Mouse (Mus musculus): ENCODE results near the gene Pfdn6. TPM values are rescaled to one million over a fixed set of nuclear protein-coding genes. Genes with fewer than 3 reads are reported as not detected.

The Pfdn6 gene
- polyA plus RNA-seq (2012; rRNA removed; ENCODE audit: low replicate concordance): 29.4 and 29.5 TPM in 2 replicates

GRCm38 (mm10) chr17:33940206-33940805 is at the start of gene Pfdn6, which contains the start of gene Wdr46:
Pfdn6 (minus strand) TSS chr17:33940343.
Wdr46 (plus strand) TSS chr17:33940660.

GRCm38 (mm10) chr17:33955555-33956214 is 15.5 kb upstream of the Pfdn6 start, which contains the start of the genes Vps52 and Rps18:
Vps52 (plus strand) TSS chr17:33955812.
Rps18 (minus strand) TSS chr17:33956001.

GRCm38 (mm10) chr17:33951021-33951946 is 11.1 kb upstream of the Pfdn6 start, which contains the start of gene B3galt4:
B3galt4 (minus strand) TSS chr17:33951488.

GRCm38 (mm10) chr17:33929371-33930279 is 10.5 kb downstream of the Pfdn6 start, which contains the start of gene Rgl2:
Rgl2 (plus strand) TSS chr17:33929543.

GRCm38 (mm10) chr17:33915671-33916250 is 24.4 kb downstream of the Pfdn6 start, which contains the start of the genes Tapbp and Zbtb22:
Tapbp (plus strand) TSS chr17:33915899.
Zbtb22 (plus strand) TSS chr17:33915904.

GRCm38 (mm10) chr17:33909077-33909868 is 30.9 kb downstream of the Pfdn6 start, which contains the start of gene Daxx:
Daxx (plus strand) TSS chr17:33909414.

GRCm38 (mm10) chr17:33904835-33905234 is 35.3 kb downstream of the Pfdn6 start, which contains the start of gene Platr17:
Platr17 (plus strand) TSS chr17:33905135.

GRCm38 (mm10) chr17:33890533-33891059 is 49.5 kb downstream of the Pfdn6 start, which contains the start of gene Kifc1:
Kifc1 (minus strand) TSS chr17:33890661.

Other genes starting within 250 kb of the Pfdn6 start
- 134 and 205 TPM in 2 replicates for gene March2, start 221.7 kb downstream of the Pfdn6 start, polyA plus RNA-seq (2012; rRNA removed; ENCODE audit: low replicate concordance)
- gene Rab11b, start 179.8 kb downstream of the Pfdn6 start, polyA plus RNA-seq (2012; rRNA removed; ENCODE audit: low replicate concordance): 367 and 417 TPM in 2 replicates
- gene Angptl4, start 158.5 kb downstream of the Pfdn6 start, polyA plus RNA-seq (2012; rRNA removed; ENCODE audit: low replicate concordance): 131 and 603 TPM in 2 replicates
- gene Kank3, start 129.8 kb downstream of the Pfdn6 start, polyA plus RNA-seq (2012; rRNA removed; ENCODE audit: low replicate concordance): 124 and 438 TPM in 2 replicates
- 443 and 1,172 TPM in 2 replicates for gene Rps28, start 115.8 kb downstream of the Pfdn6 start, polyA plus RNA-seq (2012; rRNA removed; ENCODE audit: low replicate concordance)
- 619 and 635 TPM in 2 replicates for gene Ndufa7, start 115.8 kb downstream of the Pfdn6 start, polyA plus RNA-seq (2012; rRNA removed; ENCODE audit: low replicate concordance)
- 142 and 168 TPM in 2 replicates for gene Cd320, start 97.3 kb downstream of the Pfdn6 start, polyA plus RNA-seq (2012; rRNA removed; ENCODE audit: low replicate concordance)
- gene Gm7029, start 66.5 kb downstream of the Pfdn6 start, polyA plus RNA-seq (2012; rRNA removed; ENCODE audit: low replicate concordance): not detected in 2 replicates
- 1.6 and 9.5 TPM in 2 replicates for gene Kifc1, start 49.7 kb downstream of the Pfdn6 start, polyA plus RNA-seq (2012; rRNA removed; ENCODE audit: low replicate concordance)
- 0.22 and 0.39 TPM in 2 replicates for gene Platr17, start 35.2 kb downstream of the Pfdn6 start, polyA plus RNA-seq (2012; rRNA removed; ENCODE audit: low replicate concordance)
- 47.5 and 58.9 TPM in 2 replicates for gene Daxx, start 30.9 kb downstream of the Pfdn6 start, polyA plus RNA-seq (2012; rRNA removed; ENCODE audit: low replicate concordance)
- gene Tapbp, start 24.4 kb downstream of the Pfdn6 start, polyA plus RNA-seq (2012; rRNA removed; ENCODE audit: low replicate concordance): 206 and 319 TPM in 2 replicates
- gene Zbtb22, start 24.4 kb downstream of the Pfdn6 start, polyA plus RNA-seq (2012; rRNA removed; ENCODE audit: low replicate concordance): 42.7 and 55.1 TPM in 2 replicates
- 157 and 179 TPM in 2 replicates for gene Rgl2, start 10.8 kb downstream of the Pfdn6 start, polyA plus RNA-seq (2012; rRNA removed; ENCODE audit: low replicate concordance)
- 15.8 and 36.0 TPM in 2 replicates for gene Wdr46, start 317 bp upstream of the Pfdn6 start, polyA plus RNA-seq (2012; rRNA removed; ENCODE audit: low replicate concordance)
- gene B3galt4, start 11.1 kb upstream of the Pfdn6 start, polyA plus RNA-seq (2012; rRNA removed; ENCODE audit: low replicate concordance): 6.6 and 9.0 TPM in 2 replicates
- gene Vps52, start 15.5 kb upstream of the Pfdn6 start, polyA plus RNA-seq (2012; rRNA removed; ENCODE audit: low replicate concordance): 65.8 and 76.5 TPM in 2 replicates
- gene Rps18, start 15.7 kb upstream of the Pfdn6 start, polyA plus RNA-seq (2012; rRNA removed; ENCODE audit: low replicate concordance): 464 and 878 TPM in 2 replicates
- gene H2-K1, start 60.0 kb upstream of the Pfdn6 start, polyA plus RNA-seq (2012; rRNA removed; ENCODE audit: low replicate concordance): 3,046 and 5,899 TPM in 2 replicates
- gene Ring1, start 84.3 kb upstream of the Pfdn6 start, polyA plus RNA-seq (2012; rRNA removed; ENCODE audit: low replicate concordance): 31.6 and 54.8 TPM in 2 replicates
- gene H2-Ke6, start 87.7 kb upstream of the Pfdn6 start, polyA plus RNA-seq (2012; rRNA removed; ENCODE audit: low replicate concordance): 86.6 and 99.6 TPM in 2 replicates
- gene Slc39a7, start 91.3 kb upstream of the Pfdn6 start, polyA plus RNA-seq (2012; rRNA removed; ENCODE audit: low replicate concordance): 134 and 217 TPM in 2 replicates
- gene Rxrb, start 91.5 kb upstream of the Pfdn6 start, polyA plus RNA-seq (2012; rRNA removed; ENCODE audit: low replicate concordance): 48.9 and 66.9 TPM in 2 replicates
- gene Col11a2, start 99.1 kb upstream of the Pfdn6 start, polyA plus RNA-seq (2012; rRNA removed; ENCODE audit: low replicate concordance): 0.62 and 1.1 TPM in 2 replicates
- gene H2-Oa, start 152.0 kb upstream of the Pfdn6 start, polyA plus RNA-seq (2012; rRNA removed; ENCODE audit: low replicate concordance): 1.5 and 8.0 TPM in 2 replicates
- gene H2-DMa, start 179.2 kb upstream of the Pfdn6 start, polyA plus RNA-seq (2012; rRNA removed; ENCODE audit: low replicate concordance): 57.9 and 70.0 TPM in 2 replicates
- 90.8 and 138 TPM in 2 replicates for gene Brd2, start 182.3 kb upstream of the Pfdn6 start, polyA plus RNA-seq (2012; rRNA removed; ENCODE audit: low replicate concordance)
- gene H2-DMb2, start 203.0 kb upstream of the Pfdn6 start, polyA plus RNA-seq (2012; rRNA removed; ENCODE audit: low replicate concordance): 4.7 and 9.3 TPM in 2 replicates
- 81.8 and 86.9 TPM in 2 replicates for gene H2-DMb1, start 212.7 kb upstream of the Pfdn6 start, polyA plus RNA-seq (2012; rRNA removed; ENCODE audit: low replicate concordance)
- gene Tap1, start 247.2 kb upstream of the Pfdn6 start, polyA plus RNA-seq (2012; rRNA removed; ENCODE audit: low replicate concordance): 50.0 and 54.7 TPM in 2 replicates
- gene Psmb9, start 247.4 kb upstream of the Pfdn6 start, polyA plus RNA-seq (2012; rRNA removed; ENCODE audit: low replicate concordance): 69.5 and 80.5 TPM in 2 replicates